Mouse (Mus musculus) 3T3-L1 (cell line): ENCODE data around the gene Matk.

ENCODE experiments used
- DNase-seq: peaks from one replicate; pipeline ENCODE4 v3.0.0-alpha.2; 2015; ENCODE audit warnings: low read depth, low spot score

Gene Matk

DNA sequence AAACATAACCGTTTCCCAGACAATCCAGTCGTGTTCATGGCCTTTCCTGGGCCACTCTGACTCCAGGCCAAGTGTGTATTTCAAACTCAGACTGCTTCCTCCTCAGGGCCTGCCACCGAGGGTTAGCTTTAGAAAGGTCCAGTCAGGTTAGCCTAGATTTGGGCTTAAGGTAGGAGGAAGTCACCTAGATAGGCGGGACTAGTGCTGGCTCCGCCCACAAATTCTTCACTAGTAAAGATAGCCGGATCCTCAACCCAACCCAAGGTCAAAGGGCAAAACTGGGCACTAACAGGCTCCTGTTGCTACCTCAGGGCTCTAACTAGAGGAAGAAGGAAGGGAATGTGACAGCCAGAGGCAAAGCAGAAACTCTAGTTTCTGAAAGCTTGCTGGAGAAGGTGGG, 33.9 kb downstream of the Matk start:
- no peak for DNase-seq

DNA sequence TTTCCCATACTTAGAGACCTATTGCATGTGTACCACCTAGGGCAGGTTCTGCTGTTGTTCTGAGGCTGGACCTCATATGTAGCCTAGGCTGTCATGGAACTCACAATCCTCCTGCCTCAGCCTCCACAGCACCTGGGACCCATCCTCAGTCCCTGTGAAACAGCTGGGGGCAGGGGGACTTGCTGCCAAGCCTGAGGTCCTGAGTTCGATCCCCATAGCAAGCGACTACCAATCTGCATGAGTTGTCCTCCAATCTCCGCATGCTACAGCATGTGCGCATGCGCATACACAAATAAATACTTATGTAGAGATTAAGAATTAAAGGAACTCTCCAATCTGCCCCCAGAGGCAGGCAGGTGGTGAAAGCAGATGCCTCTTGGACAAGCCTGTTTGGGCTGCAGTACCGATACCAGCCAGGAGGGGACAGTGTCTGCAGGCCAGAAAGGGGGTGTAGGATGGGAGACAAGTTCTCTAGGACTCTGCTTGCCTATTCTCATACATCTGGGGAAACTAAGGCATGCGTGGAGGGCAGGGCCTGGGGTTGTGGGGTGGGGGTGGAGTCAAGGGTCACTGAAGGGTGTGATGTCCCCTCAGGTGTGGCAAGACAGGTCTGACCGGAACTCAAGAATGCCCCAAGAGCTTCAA, 34.9 kb downstream of the Matk start:
- DNase-seq, result peak; percentile 68

DNA sequence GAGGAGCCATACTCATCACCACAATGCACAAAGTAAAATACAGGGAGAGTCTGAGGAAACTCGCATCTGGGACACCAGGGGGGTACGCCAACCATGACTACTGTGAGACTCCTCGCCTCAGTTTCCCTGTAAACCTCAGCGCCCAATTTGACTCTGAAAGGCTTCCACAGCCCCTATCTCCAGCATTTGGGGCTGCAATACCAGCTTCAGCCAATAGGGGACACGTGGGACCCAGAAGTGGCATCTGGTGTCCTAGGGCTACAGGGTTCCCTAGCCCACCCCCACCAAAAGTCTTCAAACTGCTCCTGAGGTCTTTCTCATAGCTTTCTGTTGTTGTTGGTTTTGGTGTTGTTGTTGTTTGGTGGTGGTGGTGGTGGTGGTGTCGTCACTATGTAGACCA, 35.9 kb downstream of the Matk start:
- DNase-seq, result peak; percentile 45

DNA sequence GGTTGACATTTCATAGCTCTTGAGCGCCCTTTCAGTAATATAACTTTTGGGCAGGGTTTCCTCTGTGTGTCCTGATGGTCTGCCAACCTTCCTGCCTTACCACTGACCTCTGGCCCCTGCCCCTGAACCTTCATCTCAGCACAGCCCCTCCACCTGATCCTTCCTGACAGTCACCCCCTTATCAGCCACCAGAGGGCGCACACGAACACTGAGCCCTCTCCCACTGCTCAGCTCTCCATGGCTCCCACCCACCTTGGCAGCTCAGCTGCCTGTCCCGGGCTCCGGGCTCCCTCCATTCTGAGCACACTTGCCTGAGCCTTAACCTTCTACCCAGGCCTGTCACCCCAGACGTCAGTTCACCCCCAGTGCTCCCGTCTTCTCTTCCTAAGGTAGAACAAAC, 36.5 kb downstream of the Matk start:
- DNase-seq, result peak; percentile 75

DNA sequence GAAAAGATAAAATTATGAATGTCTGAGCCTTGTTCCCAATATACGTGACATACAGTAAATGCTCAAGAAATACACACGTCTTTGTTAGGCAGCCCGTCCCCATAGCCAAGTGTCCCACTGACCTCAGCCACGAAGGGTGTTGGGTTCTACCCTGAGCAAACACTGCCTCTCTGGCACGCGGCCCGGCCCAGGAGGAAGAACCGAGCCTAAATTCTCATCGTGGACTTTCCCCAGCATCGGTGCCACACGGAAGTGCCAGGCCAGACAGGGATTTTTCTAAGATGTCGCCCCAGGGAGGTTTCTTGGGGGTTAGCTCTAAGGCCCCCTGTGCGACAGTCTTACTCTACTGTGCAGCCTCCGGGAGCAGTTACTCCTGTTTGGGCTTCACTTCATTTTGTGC, 37.1 kb downstream of the Matk start:
- DNase-seq, result no peak

DNA sequence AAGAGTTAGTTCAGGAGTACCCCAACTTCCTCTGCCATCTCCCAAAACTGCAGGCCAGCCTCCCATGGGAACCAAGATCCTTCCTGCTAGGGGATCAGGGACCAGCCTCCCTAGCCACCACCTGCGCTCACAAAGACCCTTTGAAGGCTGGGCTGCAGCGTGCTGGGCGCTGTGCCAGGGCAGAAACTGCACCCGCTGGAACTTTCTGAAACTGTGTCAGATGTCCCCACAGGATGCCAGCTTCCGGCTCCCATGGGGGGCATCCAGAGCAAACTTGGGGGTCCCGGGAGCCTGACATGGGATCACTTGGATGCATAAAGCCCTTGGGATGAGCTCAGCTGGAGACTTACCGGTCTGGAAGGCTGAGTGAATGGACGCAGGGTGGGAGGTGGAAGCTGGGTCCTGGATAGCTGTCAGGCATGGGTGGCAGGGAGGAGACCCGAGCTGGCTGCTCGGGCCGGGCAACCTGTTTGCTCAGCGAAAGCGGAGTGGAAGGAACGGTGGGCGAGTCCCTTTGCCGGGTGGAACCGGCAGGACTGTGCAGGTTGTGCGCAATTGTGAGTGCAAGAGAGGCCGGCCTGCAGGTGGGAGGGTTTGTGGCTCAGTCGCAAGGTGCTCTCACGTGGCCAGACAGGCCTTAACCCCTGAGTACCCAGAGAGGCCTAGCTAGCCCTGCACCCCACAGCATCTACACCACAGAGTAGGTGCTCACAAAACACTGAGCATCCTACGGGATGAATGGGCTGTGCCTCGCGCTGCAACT, 38.1 kb downstream of the Matk start:
- DNase-seq, result no peak

DNA sequence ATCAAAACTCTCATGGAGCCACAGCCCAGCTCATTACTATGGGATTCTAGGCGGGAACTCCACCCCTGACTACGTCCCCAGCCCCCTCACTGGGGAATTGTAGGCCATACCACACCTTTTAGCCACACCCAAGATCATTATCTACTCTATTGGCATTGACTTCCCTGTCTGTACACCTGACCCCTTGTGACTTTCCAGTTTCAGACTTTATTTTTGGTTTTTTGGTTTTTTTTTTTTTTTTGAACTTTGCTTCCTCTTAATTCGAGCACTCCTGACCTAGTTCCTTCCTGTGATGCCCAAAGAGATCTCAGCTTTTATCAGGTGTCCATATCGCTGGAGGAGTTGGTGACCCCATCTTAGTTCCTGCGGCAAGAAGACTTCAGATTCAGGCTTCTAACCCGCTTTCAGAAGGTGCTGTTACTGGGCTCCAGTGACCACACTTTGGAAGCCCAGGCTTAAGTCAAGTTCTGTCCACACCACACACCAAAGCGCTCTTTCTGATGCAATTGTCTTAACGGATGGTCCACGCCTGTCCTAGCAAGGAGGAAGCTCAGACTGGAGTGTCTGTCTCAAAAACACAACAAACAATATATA, 38.9 kb downstream of the Matk start, which contains the start of gene Tjp3:
Gene Tjp3 (minus strand): TSS at position 71 of the 594 bp plus-strand sequence.
- no peak for DNase-seq

DNA sequence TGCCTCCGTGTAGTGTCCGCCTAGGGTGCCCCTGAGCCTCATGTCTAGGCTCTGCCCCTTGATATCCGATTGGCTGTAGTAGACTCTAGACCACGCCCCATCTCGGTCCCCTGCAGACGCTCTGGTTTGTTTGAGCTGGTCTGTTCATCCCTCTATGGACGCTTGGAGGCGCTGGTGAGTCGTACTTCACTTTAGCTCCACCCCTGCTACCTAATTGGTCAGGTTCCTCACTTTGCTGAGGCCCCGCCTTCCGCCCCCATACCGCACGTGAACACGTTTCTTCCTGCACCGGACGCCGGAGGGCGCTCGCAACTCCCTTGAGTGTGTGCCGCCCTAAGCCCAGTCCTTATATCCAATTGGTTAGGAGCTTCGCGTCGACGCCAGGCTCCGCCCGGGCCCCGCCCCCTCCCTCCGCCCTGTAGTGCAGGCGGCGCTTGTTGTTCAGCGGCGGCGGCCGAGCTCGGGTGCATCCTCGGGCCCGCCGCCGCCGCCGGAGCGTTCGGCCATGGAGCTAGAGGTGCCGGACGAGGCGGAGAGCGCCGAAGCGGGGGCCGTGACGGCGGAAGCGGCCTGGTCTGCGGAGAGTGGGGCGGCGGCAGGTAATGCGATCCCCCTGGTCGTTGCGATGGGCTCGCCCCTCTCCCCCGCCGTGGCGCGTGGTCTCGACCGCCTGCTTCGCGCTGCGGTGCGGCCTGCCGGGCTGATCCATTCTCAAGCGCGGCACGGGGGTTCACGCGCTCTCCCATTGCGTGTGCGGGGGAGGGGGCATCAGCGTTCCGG, 40.0 kb downstream of the Matk start, which contains the start of gene Pip5k1c:
Gene Pip5k1c (plus strand): TSS at position 410 of the 780 bp plus-strand sequence.
- peak; percentile 100 for DNase-seq

DNA sequence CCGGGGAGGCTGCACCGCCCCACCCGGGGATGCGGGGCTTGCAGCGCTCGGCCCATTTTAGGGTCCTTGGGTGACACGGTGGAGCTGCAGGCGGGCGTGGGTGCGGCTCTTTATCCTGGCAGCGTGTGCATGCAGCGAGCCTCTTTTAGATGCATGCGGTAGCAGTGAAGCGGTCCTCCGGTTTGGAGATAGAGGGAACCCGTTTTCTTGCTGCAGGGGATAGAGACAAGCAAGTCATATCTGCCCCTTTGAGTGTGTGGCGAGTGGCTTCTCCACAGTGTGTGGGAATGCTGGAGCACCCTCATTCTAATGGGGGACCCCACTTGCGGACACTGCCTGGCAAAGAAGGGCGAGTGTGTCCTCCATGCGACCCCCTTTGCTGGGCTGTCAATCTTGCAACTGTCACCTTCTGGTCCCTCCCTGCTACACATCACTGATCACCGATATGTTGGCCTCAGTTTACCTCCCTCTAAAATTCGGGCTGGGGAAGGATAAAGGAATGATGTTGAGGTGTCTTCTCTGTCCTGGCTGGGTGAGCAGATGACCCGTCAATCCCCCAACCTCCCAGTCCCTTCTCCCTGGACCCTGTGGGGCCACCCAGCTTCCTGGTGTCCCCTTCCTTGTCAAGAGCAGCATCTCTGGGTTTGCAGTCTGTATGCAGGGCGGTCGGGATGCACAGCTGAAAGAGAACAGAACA, 40.7 kb downstream of the Matk start:
- DNase-seq, result no peak

DNA sequence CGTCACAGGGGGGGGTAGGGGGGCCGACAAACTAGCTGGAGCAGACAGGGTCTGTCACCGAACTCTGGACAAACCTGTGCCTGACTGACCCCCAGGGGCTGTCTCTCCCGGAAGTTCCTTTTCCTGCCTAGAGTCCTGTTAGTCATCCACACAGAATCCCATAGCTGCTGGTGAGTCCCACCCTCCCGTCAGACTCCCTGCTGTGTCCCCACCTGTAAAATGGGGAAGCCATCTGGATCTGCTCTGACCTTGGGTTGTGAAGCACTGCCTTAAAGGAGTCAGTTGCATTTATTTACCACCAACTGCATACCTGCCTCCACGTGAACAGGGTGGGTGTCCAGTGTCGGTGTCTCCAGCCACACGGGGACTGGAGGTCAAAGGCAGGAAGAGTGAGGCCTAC, 41.7 kb downstream of the Matk start:
- no peak for DNase-seq

DNA sequence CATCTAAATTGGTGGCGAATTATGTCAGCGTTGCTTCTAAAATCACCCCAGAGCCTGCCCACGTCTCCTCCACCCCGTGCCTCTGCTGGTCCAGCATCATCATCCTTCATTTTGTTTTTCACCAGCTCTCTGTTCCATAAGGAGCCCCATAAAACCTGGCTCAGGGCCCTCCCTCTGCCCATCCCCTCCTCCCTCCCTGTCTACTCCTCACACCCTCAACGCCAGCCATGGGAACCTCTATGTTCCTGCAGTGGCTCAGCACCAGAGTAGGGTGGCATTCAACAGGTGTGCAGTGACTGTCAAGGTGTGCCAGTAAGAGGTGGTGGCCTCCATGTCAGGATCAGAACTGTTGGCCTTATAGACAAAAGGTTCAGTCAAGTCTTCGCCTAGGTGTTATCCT, 42.5 kb downstream of the Matk start:
- DNase-seq, result no peak

DNA sequence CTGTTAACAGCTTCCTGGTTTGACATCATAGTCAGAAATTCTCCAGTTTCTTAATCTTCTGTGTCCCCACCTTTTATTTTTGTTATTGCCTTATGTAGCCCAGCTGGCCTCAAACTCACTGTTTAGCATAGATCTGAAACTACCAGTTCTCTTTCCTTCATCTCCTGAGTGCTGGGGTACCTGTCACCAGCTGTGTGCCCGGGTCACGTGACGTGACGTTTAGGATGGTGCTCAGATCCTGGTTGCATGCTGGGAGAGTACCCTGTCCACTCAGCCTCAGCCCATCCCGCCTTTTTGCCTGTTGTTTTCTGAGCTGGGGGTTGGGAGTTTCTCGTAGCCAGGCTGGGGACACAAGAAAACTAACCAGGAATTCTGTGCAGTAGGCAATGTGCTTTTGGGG, 44.5 kb downstream of the Matk start:
- no peak for DNase-seq

DNA sequence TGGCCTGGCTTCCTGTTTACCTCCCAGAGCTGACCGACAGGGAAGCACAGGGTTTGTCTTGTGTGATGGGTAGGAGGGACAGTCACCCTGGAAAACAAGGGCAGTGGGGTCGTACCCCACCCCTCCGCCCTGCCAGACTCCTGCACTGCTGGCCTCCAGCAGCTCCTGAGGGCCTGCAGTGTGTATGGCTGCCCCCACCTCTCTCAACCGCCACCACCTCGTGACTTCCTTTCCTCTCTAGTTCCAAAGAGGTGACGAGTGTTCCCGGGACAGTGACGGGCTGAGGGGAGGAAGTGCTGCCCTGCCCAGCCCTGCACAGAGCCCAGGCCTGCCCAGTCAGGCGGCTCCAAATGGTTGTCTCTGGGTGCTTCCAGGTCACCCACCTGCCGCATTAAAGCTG, 45.1 kb downstream of the Matk start:
- no peak for DNase-seq

DNA sequence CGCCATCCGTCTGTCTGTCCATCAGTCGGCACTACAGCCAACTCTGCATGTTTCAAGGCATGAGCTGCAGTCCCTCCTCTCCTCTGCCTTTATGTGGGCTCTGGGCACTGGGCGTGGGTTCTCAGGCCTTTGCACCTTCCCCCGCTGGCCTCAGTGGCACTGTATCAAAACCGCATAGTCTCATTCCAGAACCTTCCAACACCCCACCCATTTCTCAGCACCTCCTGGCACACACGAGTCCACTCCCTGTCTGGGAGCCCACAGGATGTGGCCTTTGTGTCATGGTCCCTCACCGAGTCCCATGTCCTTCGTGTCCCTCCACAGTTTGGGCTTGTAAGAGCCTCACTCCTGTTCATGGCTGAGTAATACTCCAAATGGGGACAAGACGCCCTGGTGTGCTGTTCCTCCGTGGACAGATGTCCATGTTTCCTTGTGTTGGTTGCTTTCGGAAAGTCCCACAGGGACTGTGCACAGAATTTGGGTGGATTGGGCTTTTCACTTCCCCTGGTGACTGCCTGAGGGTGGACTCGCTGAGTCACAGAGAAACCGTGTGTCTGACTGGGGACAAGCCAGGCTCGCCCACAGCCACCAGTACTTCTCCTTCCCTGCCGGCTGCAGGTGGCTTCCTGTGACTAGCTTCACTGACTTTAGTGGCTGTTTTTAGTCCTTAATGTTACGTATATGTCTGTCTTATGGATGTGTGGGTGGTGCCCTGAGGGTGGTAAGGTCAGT, 45.8 kb downstream of the Matk start:
- no peak for DNase-seq

DNA sequence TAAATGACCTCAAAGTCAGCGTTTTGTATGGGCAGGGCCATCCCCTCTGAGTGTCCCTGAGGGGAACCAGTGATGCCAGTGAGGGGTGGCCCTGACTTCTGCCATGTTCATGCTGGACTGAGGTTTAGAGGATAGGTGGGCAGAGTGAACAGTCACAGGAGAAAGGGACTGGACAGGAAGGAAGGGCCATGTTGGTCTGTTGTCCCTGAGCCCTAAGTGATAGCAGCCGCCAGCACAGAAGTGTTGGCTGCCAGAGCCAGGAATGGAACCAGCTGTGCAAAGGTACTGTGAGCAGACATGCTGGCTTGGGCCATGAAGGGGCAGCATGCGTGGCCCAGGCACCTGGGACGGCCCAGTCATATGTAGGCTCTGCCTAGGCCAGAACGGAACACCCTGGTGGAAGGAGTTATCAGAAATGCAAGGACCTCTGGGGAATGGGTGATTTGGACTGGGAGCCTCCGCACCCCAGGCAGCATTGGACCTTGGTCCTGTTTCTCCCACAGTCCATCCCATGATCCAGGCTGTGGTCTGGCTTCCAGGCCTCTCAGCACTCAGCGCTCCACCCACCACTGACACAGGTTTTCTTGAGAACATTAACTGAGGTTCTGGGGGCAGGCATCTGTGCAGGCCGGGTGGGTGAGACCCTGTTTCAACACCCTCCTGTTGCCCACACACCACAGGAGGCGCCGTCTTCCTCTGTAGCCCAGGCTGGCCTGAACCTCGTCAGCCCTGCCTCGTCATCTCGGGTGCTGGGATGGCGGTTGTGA, 47.0 kb downstream of the Matk start:
- no peak for DNase-seq

DNA sequence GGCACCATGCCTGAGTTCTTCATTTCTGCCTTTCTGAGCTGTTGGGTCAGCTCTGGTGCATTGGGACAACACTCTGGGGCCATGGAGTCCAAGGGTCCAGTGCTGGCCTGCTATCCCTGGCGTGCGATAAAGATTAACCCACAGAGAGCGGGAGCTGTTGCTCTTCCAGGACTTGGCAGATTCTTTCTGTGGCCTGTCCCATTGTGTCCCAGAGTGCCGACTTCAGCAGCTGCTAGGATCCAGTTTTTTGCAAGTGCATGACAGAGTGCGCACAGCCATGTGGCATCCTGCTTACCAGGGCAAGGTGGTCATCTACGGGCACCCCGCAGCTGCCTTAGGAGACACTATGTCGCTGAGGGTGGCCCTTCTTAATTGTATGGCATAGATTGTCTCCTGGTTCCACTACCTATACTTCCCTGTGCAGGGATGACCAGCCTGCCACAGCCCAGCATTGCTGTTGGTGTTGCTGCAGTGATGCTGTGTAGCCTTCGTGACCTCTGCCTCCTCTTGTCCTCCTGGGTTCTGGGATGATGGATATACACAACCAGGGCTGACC, 47.7 kb downstream of the Matk start:
- no peak for DNase-seq

DNA sequence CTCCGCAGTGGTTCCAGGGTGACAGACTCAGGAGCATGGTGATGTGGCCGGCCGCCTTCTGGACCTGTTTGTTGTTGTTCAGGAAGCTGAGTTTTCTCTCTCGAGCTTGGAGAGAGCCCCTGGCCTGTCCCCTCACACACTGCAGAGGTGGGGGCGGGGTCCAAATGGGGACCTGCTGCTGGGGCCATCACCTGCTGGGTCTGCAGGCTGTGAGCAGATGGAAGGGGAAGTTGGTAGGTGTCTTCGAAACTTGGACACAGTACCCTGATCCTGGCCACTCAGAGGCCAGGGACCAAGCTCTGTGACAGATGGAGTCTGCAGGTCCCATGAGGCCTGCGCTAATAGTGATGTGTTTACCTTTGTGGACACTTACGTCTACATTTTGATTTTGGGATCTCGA, 48.6 kb downstream of the Matk start:
- no peak for DNase-seq

DNA sequence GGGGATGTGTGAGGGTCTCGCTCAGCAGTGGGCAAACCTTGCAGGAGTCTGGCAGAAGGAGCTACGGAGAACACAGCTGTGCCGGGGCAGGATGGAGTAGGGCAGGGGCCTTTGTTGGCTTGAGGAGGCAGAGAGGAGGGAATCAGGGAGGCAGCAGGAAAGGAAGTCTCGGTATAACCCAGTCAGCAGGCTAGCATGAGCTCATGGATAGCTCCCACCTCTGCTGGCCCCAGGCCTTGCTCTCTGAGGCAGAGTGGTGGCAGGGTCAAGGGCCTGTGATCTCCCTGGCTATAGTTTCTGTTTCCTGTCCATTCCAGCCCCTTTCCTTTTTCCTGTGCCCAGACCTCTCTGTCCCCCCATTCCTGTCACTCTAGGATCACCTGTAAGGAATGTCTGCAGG, 49.6 kb downstream of the Matk start:
- no peak for DNase-seq

DNA sequence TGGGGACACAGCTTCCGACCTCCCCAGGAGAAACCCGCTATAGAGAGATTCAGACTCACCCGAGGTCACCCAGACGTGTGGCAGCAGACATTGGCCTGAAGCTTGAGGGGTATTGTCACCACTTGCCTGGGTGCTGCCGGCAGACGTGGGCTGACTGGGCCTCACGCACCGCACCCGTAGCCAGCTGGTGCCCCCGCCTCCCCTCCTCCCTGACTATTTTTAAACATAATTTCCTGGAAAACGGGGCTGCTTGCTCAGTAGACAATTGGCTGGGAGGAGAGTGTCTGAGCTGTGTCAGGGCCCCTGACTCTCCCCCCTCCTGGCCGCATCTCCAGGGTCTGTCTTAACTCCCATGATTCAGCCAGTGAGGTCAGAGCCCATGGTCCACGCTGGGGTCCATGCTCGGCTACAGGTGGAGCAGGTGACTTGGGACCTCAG, 50.1 kb downstream of the Matk start:
- DNase-seq, result no peak

DNA sequence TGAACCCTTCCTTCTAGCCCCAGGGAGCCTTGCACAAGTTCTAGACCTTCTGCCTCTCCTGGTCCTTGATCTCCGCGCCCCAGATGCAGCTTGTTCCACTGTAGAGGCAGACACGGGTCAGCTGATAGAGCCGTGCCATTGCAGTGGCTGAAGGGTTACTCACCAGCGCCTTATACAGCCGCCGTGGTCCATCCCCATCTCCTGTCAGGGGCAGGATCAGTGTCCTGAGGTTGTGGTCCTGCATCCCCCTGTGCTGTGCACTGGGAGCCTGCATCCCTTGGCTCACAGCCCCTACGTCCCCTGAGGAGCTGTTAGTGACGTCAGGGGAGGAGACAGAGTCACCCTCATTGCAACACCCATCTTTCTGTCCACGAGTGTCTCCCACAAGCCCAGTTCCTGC, 50.5 kb downstream of the Matk start:
- no peak for DNase-seq
